Mouse (Mus musculus) liver, postnatal 0 days (tissue): Measurements from ENCODE around the gene Cxcr6. TPM values are rescaled to one million over a fixed set of nuclear protein-coding genes. Genes with fewer than 3 reads are reported as not detected.
"Not testable (repeated sequence)": the region's sequence is repeated elsewhere in the genome, so short reads cannot be mapped to it uniquely, and the experiment has no call there.

ENCODE experiments used
- ATAC-seq: fragments of 200-750 bp; cut with Nextera tagmentation; 2 replicates; pipeline ENCODE4 v1.8.0; 2017; ENCODE audit warnings: mild to moderate bottlenecking, moderate library complexity
- DNase-seq: peaks from one replicate; pipeline ENCODE4 v3.0.0-alpha.2; 2016
- H3K27ac ChIP-seq: fragments of 300-500 bp; sonication (generic); 2 replicates; pipeline ENCODE4 v1.5.1; 2014; ENCODE audit warnings: antibody characterized with exemption, moderate library complexity, mild to moderate bottlenecking, low read depth
- H3K27me3 ChIP-seq: fragments of 300-500 bp; sonication (generic); 2 replicates; pipeline ENCODE4 v1.6.1; 2014; ENCODE audit warnings: low read length, control low read depth, mixed read lengths; ENCODE audit not compliant: insufficient read depth
- H3K36me3 ChIP-seq: fragments of 300-500 bp; sonication (generic); replicated peaks from 2 replicates; pipeline ENCODE4 v1.6.1; 2014; ENCODE audit warnings: mild to moderate bottlenecking, control low read depth, low read length, moderate library complexity, mixed read lengths; ENCODE audit not compliant: insufficient read depth
- H3K4me1 ChIP-seq: fragments of 300-500 bp; sonication (generic); 2 replicates; pipeline ENCODE4 v1.6.1; 2014; ENCODE audit warnings: antibody characterized with exemption, mild to moderate bottlenecking, control low read depth; ENCODE audit not compliant: insufficient read depth
- H3K4me2 ChIP-seq: fragments of 300-500 bp; sonication (generic); 2 replicates; pipeline ENCODE4 v1.6.1; 2014; ENCODE audit warnings: low read depth, mild to moderate bottlenecking, low read length, moderate library complexity, mixed read lengths
- H3K4me3 ChIP-seq: fragments of 300-500 bp; sonication (generic); 2 replicates; pipeline ENCODE4 v1.5.1; 2014; ENCODE audit warnings: low read depth, low read length
- H3K9ac ChIP-seq: fragments of 300-500 bp; sonication (generic); replicated peaks from 2 replicates; pipeline ENCODE4 v1.6.1; 2014; ENCODE audit warnings: mild to moderate bottlenecking, moderate library complexity
- H3K9me3 ChIP-seq: fragments of 300-500 bp; sonication (generic); 2 replicates; pipeline ENCODE4 v1.6.1; 2016; ENCODE audit warnings: mild to moderate bottlenecking, control low read depth, low read length, mixed read lengths
- CTCF ChIP-seq: sonication (generic); IDR thresholded peaks from 2 replicates; pipeline ENCODE4 v1.5.1; 2016; ENCODE audit warnings: antibody characterized with exemption, low read depth
- EP300 ChIP-seq: IDR thresholded peaks from 2 replicates; pipeline ENCODE4 v1.6.1; 2016; ENCODE audit warnings: antibody characterized with exemption, low read depth, mild to moderate bottlenecking
- WGBS: fragments of 180-500 bp; shearing (Covaris S2); extraction: QIAGEN DNeasy Blood & Tissue Kit; methylation state at CpG from one replicate; pipeline ENCODE4 v1.1.7; 2014; ENCODE audit not compliant: insufficient replicate concordance; 5-methylcytosine and 5-hydroxymethylcytosine counted together
- polyA plus RNA-seq: library from polyadenylated mRNA; unstranded; fragments of >200 nt; fragmentation: Nextera tagmentation; extraction: Ambion mirVana; gene quantifications from 2 replicates; pipeline ENCODE4 v1.2.1, GENCODE M21; 2015

Cxcr6 gene
- polyA plus RNA-seq, 1 experiment from 2014 or later, result 0.56 TPM

DNA sequence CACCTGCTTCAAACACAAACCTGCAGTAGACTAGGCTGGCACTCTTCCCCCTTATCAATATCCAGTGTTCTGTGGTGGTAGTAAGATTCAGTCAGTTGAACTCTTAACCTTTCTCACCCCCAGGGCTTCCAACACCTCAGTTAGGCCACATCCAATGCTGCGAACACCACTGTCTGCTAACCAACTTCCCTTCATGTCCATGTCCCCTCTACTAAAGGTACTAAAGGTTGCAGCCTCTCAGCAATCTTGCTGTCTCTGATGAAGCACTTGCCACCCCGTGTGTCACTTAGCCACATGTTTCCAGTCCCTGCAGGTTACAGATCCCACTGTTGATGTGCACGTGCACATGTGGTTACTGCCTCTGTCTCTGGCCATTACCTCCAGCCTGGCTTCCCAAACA is 42.5 kb upstream of the Cxcr6 start:
- Histone ChIP-seq H3K4me2 (no peak overlapping the region), H3K4me1 (no peaks in the 10 kb centered on the region), H3K27ac (no peak overlapping the region), H3K9ac (no peak overlapping the region), H3K9me3 (no peaks in the 10 kb centered on the region), H3K27me3 (no peaks in the 10 kb centered on the region), H3K36me3 (no peaks in the 10 kb centered on the region), H3K4me3 (no peak overlapping the region)
- ATAC-seq, result no peak
- WGBS, result 64% methylated on average over 3 of the region's 3 CpGs
- no peak for DNase-seq
- TF ChIP-seq CTCF, result no peak
- no peak for TF ChIP-seq EP300

DNA sequence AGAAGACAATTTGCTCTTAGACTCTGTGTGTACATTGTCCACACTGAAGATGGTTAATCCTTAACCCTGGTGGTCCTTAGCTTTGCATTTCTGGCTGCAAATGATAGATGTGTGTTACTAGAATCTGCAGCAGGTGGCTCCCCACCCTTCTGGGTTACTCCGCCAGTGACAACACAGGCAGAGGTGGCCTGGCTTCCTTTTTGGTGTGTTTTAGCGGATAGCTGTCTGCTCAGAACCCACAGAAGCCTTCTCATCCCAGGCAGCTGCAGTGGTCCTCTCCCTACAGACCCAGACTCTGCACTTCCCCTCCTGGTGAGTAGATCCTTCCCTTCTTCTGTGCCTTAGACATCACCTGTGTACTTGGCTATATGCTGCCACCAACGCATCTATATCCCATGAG is 39.3 kb upstream of the Cxcr6 start:
- TF ChIP-seq EP300, result no peak
- TF ChIP-seq CTCF, result no peak
- H3K9ac ChIP-seq, result no peak overlapping the region
- DNase-seq (no peak), ATAC-seq (no peak)
- H3K4me1 ChIP-seq, result no peaks in the 10 kb centered on the region
- 60% methylated on average over 3 of the region's 3 CpGs for WGBS
- H3K4me2 ChIP-seq, result no peak overlapping the region
- no peaks in the 10 kb centered on the region for H3K9me3 ChIP-seq
- no peaks in the 10 kb centered on the region for H3K27me3 ChIP-seq
- H3K36me3 ChIP-seq, result no peaks in the 10 kb centered on the region
- H3K4me3 ChIP-seq, result no peak overlapping the region
- no peak overlapping the region for H3K27ac ChIP-seq

GRCm38 (mm10) chr9:123768443-123768842 is 37.8 kb upstream of the Cxcr6 start:
- ATAC-seq (peak; percentile 21; the same call in 1 of the 2 replicates), DNase-seq (no peak)
- Histone ChIP-seq H3K36me3 (no peaks in the 10 kb centered on the region), H3K27me3 (no peaks in the 10 kb centered on the region), H3K27ac (no peak overlapping the region), H3K4me3 (no peak overlapping the region), H3K4me1 (no peaks in the 10 kb centered on the region), H3K4me2 (no peak overlapping the region), H3K9ac (no peak overlapping the region), H3K9me3 (no peaks in the 10 kb centered on the region)
- TF ChIP-seq CTCF, result no peak
- no peak for TF ChIP-seq EP300
- 78% methylated on average over 1 of the region's 1 CpGs for WGBS

DNA sequence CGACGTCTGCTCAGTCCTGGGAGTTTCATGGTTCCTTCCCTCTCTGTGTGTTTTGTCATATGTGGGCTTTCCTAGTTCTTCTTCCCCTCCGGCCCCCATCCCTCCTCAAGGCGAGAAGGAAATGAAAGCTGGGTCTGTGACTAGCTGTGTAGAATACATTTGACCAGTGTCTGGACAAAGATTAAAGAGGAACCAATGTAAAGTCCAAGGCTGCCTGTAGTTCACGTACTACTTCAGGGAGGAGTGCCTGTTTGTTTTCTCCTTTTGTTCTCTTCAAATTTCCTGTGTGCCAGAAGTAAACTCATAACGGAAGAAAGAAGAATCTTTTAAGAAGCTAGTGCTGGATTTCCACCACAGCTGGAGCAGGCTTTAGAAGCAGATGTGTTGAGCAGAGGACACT is 36.7 kb upstream of the Cxcr6 start:
- no peaks in the 10 kb centered on the region for H3K27me3 ChIP-seq
- H3K4me3 ChIP-seq, result no peak overlapping the region
- WGBS, result 18% methylated on average over 6 of the region's 6 CpGs
- 0 out of 2 replicates have a peak overlapping the region, but pooled peaks have one; percentile 8 for H3K27ac ChIP-seq
- no peaks in the 10 kb centered on the region for H3K36me3 ChIP-seq
- no peak for DNase-seq
- H3K9me3 ChIP-seq, result no peaks in the 10 kb centered on the region
- H3K4me2 ChIP-seq, result peak overlapping the region; percentile 16; the same call in 1 of the 2 replicates
- no peak overlapping the region for H3K9ac ChIP-seq
- 0 out of 2 replicates have a peak, but pooled peaks have one; percentile 21 for ATAC-seq
- H3K4me1 ChIP-seq, result no peaks in the 10 kb centered on the region
- TF ChIP-seq EP300 (no peak), CTCF (no peak)

- H3K36me3 ChIP-seq, H3K4me1 ChIP-seq, H3K4me2 ChIP-seq, DNase-seq, H3K27me3 ChIP-seq, H3K4me3 ChIP-seq, H3K9ac ChIP-seq, H3K9me3 ChIP-seq, ATAC-seq, H3K27ac ChIP-seq: not testable (repeated sequence)
- 30% methylated on average over 2 of the region's 2 CpGs for WGBS
- TF ChIP-seq CTCF, result peak; percentile 55
These were observed 33.0 kb upstream of the Cxcr6 start for GRCm38 (mm10) chr9:123773299-123773698.

DNA sequence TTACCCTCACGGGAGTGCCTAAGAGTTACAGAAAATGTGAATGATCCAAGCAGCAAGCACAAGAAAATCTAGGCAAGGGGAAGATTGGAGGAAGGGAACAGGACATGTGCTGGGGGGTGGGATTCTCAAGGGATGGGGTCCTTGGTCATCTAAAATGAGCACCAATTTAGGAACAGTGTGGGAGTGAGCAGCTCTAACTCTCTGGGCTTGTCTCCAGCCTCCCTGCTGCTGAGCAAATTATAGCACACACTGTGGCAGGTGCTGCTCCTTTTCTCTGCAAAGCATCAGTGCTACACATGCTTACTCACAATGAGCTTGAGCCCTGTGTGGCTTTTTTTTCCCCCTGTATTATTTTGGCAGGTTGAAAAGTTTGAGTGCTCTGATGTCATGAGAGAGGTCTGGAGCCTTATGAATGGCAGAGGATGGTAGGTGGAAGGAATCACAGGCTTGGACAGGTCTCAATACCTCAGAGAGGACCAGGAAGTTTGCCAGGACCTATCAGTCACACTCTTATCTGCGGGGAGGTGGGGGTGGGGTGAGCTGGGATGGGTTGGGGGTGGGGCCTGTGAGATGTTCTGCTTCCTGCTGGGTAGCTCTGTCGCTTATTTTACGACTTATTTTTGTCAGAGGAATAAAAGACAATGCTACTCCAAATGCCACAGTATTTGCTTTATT is 17.3 kb upstream of the Cxcr6 start:
- Histone ChIP-seq H3K4me1 (no peaks in the 10 kb centered on the region), H3K27ac (no peak overlapping the region), H3K27me3 (no peaks in the 10 kb centered on the region), H3K9ac (no peak overlapping the region), H3K36me3 (peaks cover 48% of the 10 kb centered on the region), H3K4me3 (no peak overlapping the region), H3K9me3 (peaks cover 2% of the 10 kb centered on the region; the same call in 1 of the 2 replicates), H3K4me2 (no peak overlapping the region)
- TF ChIP-seq CTCF (no peak), EP300 (no peak)
- 69% methylated on average over 4 of the region's 4 CpGs for WGBS
- ATAC-seq (no peak), DNase-seq (no peak)

DNA sequence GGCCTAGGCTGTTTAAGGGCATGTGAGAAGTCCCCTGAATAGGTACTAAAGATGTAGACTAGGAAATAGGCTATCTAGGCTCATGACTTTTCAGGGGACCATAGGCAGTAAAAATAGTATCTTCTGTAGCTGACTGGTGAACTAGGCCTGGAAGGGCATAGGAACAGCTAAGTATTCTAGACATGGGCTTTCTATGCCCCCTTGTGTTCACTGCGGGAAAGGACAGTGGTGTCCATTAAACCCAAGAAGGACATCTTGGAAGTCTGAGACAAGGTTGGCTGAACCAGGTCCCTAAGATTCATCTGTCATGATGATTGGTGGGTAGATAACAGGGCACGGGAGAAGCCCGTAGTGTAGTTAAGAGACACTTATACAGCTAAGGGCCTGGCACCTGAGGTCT is 10.1 kb upstream of the Cxcr6 start:
- Histone ChIP-seq H3K9me3 (no peaks in the 10 kb centered on the region), H3K27ac (no peak overlapping the region), H3K4me3 (no peak overlapping the region), H3K4me1 (no peaks in the 10 kb centered on the region), H3K27me3 (no peaks in the 10 kb centered on the region), H3K36me3 (peaks cover 86% of the 10 kb centered on the region), H3K4me2 (no peak overlapping the region), H3K9ac (no peak overlapping the region)
- peak; percentile 36 for DNase-seq
- WGBS, result 78% methylated on average over 3 of the region's 3 CpGs
- TF ChIP-seq CTCF, result peak; percentile 77
- no peak for TF ChIP-seq EP300
- no peak for ATAC-seq
